Mouse (Mus musculus): ENCODE results near the gene Zbtb3. TPM values are rescaled to one million over a fixed set of nuclear protein-coding genes. Genes with fewer than 3 reads are reported as not detected.
"Not testable (repeated sequence)": the region's sequence is repeated elsewhere in the genome, so short reads cannot be mapped to it uniquely, and the experiment has no call there.

Gene Zbtb3
- total and polyA plus RNA-seq, 2 experiments from 2014 or later, result 3.2 to 6.0 TPM

GRCm38 (mm10) chr19:8831262-8831661, 28.9 kb downstream of the Zbtb3 start:
- Histone ChIP-seq H3K4me1 (ENCODE audit: insufficient read depth, low read length) (no peaks in the 10 kb centered on the region), H3K4me2 (ENCODE audit: low read depth, low read length, poor library complexity, severe bottlenecking) (no peak overlapping the region), H3K9me3 (ENCODE audit: low read length) (no peaks in the 10 kb centered on the region), H3K27ac (ENCODE audit: low read depth, low read length) (no peak overlapping the region), H3K4me3 (ENCODE audit: low read depth, low read length) (no peak overlapping the region), H3K9ac (replicated peaks; ENCODE audit: low read length, poor library complexity, severe bottlenecking) (no peak overlapping the region), H3K27me3 (ENCODE audit: insufficient read depth, low read length) (no peaks in the 10 kb centered on the region), H3K36me3 (ENCODE audit: insufficient read depth, low read length) (peaks cover 67% of the 10 kb centered on the region)
- 75% methylated on average over 11 of the region's 11 CpGs for WGBS
- TF ChIP-seq CTCF (IDR thresholded peaks at IDR 0.05), result peak; percentile 41
- DNase-seq (ENCODE audit: low spot score), result peak; percentile 47
- ATAC-seq (ENCODE audit: low FRiP score), result peak; percentile 42; the same call in 1 of the 2 replicates

- 92% methylated on average over 4 of the region's 4 CpGs for WGBS
- ATAC-seq (ENCODE audit: low FRiP score), result no peak
These were observed 30.6 kb downstream of the Zbtb3 start for GRCm38 (mm10) chr19:8832971-8833370.

GRCm38 (mm10) chr19:8836327-8836726, 34.0 kb downstream of the Zbtb3 start:
- DNase-seq (ENCODE audit: low spot score); H3K4me3 ChIP-seq (ENCODE audit: low read depth, low read length); H3K27me3 ChIP-seq (ENCODE audit: insufficient read depth, low read length); H3K4me1 ChIP-seq (ENCODE audit: insufficient read depth, low read length); ATAC-seq (ENCODE audit: low FRiP score); H3K9ac ChIP-seq (replicated peaks; ENCODE audit: low read length, poor library complexity, severe bottlenecking); H3K9me3 ChIP-seq (ENCODE audit: low read length): not testable (repeated sequence)
- peak overlapping the region; percentile 96 for H3K27ac ChIP-seq (ENCODE audit: low read depth, low read length)
- 96% methylated on average over 10 of the region's 10 CpGs for WGBS
- H3K36me3 ChIP-seq (ENCODE audit: insufficient read depth, low read length), result peaks cover 21% of the 10 kb centered on the region
- H3K4me2 ChIP-seq (ENCODE audit: low read depth, low read length, poor library complexity, severe bottlenecking), result peak overlapping the region; percentile 85; the same call in 1 of the 2 replicates

More at GRCm38 (mm10) chr19:8832971-8833370, 30.6 kb downstream of the Zbtb3 start:
- Histone ChIP-seq H3K4me2 (ENCODE audit: low read depth, low read length, poor library complexity, severe bottlenecking) (no peak overlapping the region), H3K4me1 (ENCODE audit: insufficient read depth, low read length) (no peaks in the 10 kb centered on the region), H3K4me3 (ENCODE audit: low read depth, low read length) (no peak overlapping the region), H3K9ac (replicated peaks; ENCODE audit: low read length, poor library complexity, severe bottlenecking) (no peak overlapping the region), H3K36me3 (ENCODE audit: insufficient read depth, low read length) (peaks cover 52% of the 10 kb centered on the region), H3K27me3 (ENCODE audit: insufficient read depth, low read length) (no peaks in the 10 kb centered on the region), H3K27ac (ENCODE audit: low read depth, low read length) (no peak overlapping the region), H3K9me3 (ENCODE audit: low read length) (no peaks in the 10 kb centered on the region)
- TF ChIP-seq CTCF (IDR thresholded peaks at IDR 0.05), result no peak
- no peak for DNase-seq (ENCODE audit: low spot score)

DNA sequence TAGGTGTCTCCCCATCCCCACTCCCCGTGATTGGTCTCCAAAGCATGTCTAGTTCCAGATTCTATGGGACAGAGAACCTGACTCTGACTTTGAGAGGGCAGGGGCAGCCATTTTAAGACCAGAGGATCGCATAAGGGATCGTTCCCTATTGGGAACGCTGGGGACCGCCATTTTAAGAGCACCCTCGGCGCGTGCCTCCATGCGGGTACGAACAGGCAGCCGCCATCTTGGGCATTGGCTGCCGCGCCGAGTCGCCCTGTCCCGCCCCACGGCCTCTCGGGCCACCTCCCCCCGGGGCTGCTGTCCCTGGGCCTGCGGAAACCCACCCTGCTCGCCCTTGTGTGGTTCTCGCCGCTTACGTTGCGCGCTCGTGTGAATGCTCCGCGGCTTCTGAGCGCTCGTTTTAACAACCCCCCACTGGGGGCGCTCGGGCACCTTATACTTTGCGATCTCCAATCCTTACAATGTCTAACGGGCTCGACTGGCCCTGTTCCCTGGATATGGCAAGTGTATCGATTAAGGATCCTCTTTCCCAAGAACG, 35.0 kb downstream of the Zbtb3 start, which contains the start of gene Bscl2:
TSS of gene Bscl2 (plus strand) at position 217 of the 541 bp plus-strand sequence.
- peaks cover 13% of the 10 kb centered on the region for H3K36me3 ChIP-seq (ENCODE audit: insufficient read depth, low read length)
- H3K4me3 ChIP-seq (ENCODE audit: low read depth, low read length), result peak within 1 kb of the TSS; percentile 68
- TF ChIP-seq CTCF (IDR thresholded peaks at IDR 0.05), result peak; percentile 71
- H3K27me3 ChIP-seq (ENCODE audit: insufficient read depth, low read length), result no peaks in the 10 kb centered on the region
- peak within 1 kb of the TSS; percentile 96 for H3K27ac ChIP-seq (ENCODE audit: low read depth, low read length)
- peak; percentile 92 for DNase-seq (ENCODE audit: low spot score)
- H3K9me3 ChIP-seq (ENCODE audit: low read length), result no peaks in the 10 kb centered on the region
- peak within 1 kb of the TSS; percentile 85 for H3K4me2 ChIP-seq (ENCODE audit: low read depth, low read length, poor library complexity, severe bottlenecking)
- ATAC-seq (ENCODE audit: low FRiP score), result peak; percentile 74
- peak within 1 kb of the TSS; percentile 87 for H3K9ac ChIP-seq (replicated peaks; ENCODE audit: low read length, poor library complexity, severe bottlenecking)
- H3K4me1 ChIP-seq (ENCODE audit: insufficient read depth, low read length), result peaks cover 9% of the 10 kb centered on the region
- WGBS, result under 1% methylated on average over 38 of the region's 38 CpGs

DNA sequence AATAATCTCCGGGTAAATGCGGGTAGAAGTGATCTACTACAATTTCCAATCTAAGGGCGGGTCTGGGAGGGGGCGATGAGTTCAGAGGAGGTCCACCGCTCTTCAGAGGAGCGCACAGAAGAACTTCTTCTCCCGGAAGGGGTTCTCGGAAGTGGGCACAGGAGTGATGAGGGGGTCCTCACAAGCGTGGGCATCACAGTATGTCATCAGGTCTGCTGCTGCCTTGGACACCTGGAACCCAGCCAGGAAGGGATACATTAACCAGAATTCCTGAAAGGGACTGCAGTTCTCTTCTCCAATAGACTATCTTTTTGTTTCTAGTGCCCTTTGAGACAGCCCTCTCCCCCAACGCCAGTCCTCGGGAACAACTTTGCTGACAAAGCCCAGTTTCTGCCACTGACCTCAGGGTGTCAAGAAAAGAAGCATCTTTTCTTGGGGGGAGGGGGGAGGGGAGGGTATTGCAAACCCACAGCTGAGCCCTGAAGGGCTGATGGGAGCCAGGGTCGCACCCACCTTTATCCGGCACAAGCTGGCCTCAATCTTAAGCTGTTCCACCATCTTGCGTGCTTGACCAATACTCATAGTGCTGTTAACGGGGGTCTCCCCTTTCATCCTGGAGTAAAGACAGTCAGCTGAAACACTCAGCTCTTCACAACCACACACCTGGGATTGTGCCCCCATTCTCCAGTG, 35.8 kb downstream of the Zbtb3 start:
- Histone ChIP-seq H3K27ac (ENCODE audit: low read depth, low read length) (peak overlapping the region; percentile 96), H3K4me2 (ENCODE audit: low read depth, low read length, poor library complexity, severe bottlenecking) (peak overlapping the region; percentile 85), H3K4me1 (ENCODE audit: insufficient read depth, low read length) (peaks cover 9% of the 10 kb centered on the region), H3K9me3 (ENCODE audit: low read length) (no peaks in the 10 kb centered on the region), H3K9ac (replicated peaks; ENCODE audit: low read length, poor library complexity, severe bottlenecking) (peak overlapping the region; percentile 87), H3K27me3 (ENCODE audit: insufficient read depth, low read length) (no peaks in the 10 kb centered on the region), H3K4me3 (ENCODE audit: low read depth, low read length) (peak overlapping the region; percentile 68), H3K36me3 (ENCODE audit: insufficient read depth, low read length) (peaks cover 10% of the 10 kb centered on the region)
- ATAC-seq (ENCODE audit: low FRiP score), result 0 out of 2 replicates have a peak, but pooled peaks have one; percentile 8
- no peak for TF ChIP-seq CTCF (IDR thresholded peaks at IDR 0.05)
- 4% methylated on average over 15 of the region's 15 CpGs for WGBS
- peak; percentile 63 for DNase-seq (ENCODE audit: low spot score)

All from midbrain, postnatal 0 days (tissue).